Mouse (Mus musculus): Measurements from ENCODE around the gene Aicda.
"Not testable (repeated sequence)": the region's sequence is repeated elsewhere in the genome, so short reads cannot be mapped to it uniquely, and the experiment has no call there.

GRCm38 (mm10) chr6:122575037-122575436, 21.4 kb downstream of the Aicda start:
- TF ChIP-seq POLR2A (IDR thresholded peaks at IDR 0.05; ENCODE audit: low read depth, low read length); CTCF (IDR thresholded peaks at IDR 0.05; ENCODE audit: extremely low read depth, insufficient read length, insufficient replicate concordance, low read depth, low read length): not testable (repeated sequence)
